Mouse (Mus musculus): ENCODE data around the gene Acsl3. TPM values are rescaled to one million over a fixed set of nuclear protein-coding genes. Genes with fewer than 3 reads are reported as not detected.
A peak's percentile ranks its signal among the peaks of the same experiment; 100 is the strongest.

Acsl3 gene
- polyA plus RNA-seq, 1 experiment from 2014 or later = 70.2 TPM

- H3K9me3 ChIP-seq = no peaks in the 10 kb centered on the region
- H3K27ac ChIP-seq (replicated peaks) = peak overlapping the region; percentile 29; the same call in 1 of the 2 replicates
- no peak overlapping the region for H3K4me2 ChIP-seq
- H3K27me3 ChIP-seq = no peaks in the 10 kb centered on the region
- no peak overlapping the region for H3K9ac ChIP-seq
- peaks cover 34% of the 10 kb centered on the region for H3K4me1 ChIP-seq (replicated peaks)
- no peak for ATAC-seq (ENCODE audit: low read depth)
- 22% methylated on average over 2 of the region's 2 CpGs for WGBS
- no peaks in the 10 kb centered on the region for H3K36me3 ChIP-seq
- H3K4me3 ChIP-seq = no peak overlapping the region
These were observed 1.2 kb upstream of the Acsl3 start for GRCm38 (mm10) chr1:78656472-78656871.

GRCm38 (mm10) chr1:78657021-78657629 is 500 bp upstream of the Acsl3 start:
- H3K27me3 ChIP-seq = no peaks in the 10 kb centered on the region
- H3K9me3 ChIP-seq = no peaks in the 10 kb centered on the region
- peak overlapping the region; percentile 98 for H3K9ac ChIP-seq
- ATAC-seq (ENCODE audit: low read depth) = no peak
- H3K4me2 ChIP-seq = peak overlapping the region; percentile 69
- 28% methylated on average over 22 of the region's 22 CpGs for WGBS
- H3K36me3 ChIP-seq = no peaks in the 10 kb centered on the region
- H3K4me3 ChIP-seq = peak overlapping the region; percentile 91
- peaks cover 36% of the 10 kb centered on the region for H3K4me1 ChIP-seq (replicated peaks)
- peak overlapping the region; percentile 99 for H3K27ac ChIP-seq (replicated peaks)

DNA sequence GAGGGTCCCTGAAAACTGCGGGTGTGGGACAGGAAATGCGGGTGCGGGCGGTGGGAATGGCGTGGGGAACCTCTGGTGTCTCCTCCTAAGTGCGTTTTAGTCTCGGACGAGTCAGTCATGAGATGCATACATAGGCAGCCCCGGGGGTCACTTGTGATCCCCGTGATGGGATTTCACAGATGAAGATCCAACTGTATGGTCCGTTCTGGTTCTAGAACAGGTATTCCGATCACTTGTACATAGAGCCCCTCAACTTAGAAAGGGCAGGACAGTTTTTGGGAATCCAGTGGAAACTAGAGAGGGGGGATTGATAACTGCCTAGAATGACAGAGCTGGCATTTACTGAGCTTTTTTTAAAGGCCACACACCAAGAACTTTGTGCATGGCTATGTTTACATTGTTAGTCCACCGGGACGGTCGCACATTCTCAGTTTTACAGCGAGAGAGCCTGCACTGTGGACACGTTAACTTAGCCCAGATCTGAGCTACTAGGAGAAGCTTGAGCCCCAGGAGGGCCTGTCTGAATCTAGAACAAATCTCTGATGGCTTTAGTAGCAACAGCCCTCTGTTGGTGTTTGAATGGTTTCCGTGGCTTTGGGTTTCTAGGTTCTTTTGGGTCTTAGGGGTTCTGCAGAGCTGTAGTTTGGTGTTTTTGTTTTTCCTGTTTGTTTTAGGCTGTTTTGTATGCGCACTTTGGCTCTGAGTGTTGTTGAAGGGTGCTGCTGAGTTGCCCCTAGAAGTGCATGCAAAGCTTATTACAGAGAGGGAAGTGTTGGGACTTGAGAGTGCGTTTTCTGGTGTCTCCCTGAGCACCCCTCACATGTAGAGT is 1.0 kb downstream of the Acsl3 start:
- Histone ChIP-seq H3K4me2 (peak overlapping the region; percentile 69), H3K36me3 (no peaks in the 10 kb centered on the region), H3K4me1 (replicated peaks) (peaks cover 36% of the 10 kb centered on the region), H3K9me3 (no peaks in the 10 kb centered on the region), H3K27ac (replicated peaks) (peak overlapping the region; percentile 99), H3K27me3 (no peaks in the 10 kb centered on the region), H3K9ac (peak overlapping the region; percentile 98), H3K4me3 (peak overlapping the region; percentile 91)
- under 1% methylated on average over 20 of the region's 20 CpGs for WGBS
- no peak for ATAC-seq (ENCODE audit: low read depth)

GRCm38 (mm10) chr1:78659270-78659823 is 1.7 kb downstream of the Acsl3 start:
- WGBS = 20% methylated on average over 4 of the region's 4 CpGs
- Histone ChIP-seq H3K9me3 (no peaks in the 10 kb centered on the region), H3K4me1 (replicated peaks) (peaks cover 36% of the 10 kb centered on the region), H3K36me3 (peaks cover 3% of the 10 kb centered on the region; the same call in 1 of the 2 replicates), H3K27ac (replicated peaks) (no peak overlapping the region), H3K4me2 (peak overlapping the region; percentile 69), H3K4me3 (peak overlapping the region; percentile 91), H3K9ac (peak overlapping the region; percentile 98), H3K27me3 (no peaks in the 10 kb centered on the region)
- no peak for ATAC-seq (ENCODE audit: low read depth)

DNA sequence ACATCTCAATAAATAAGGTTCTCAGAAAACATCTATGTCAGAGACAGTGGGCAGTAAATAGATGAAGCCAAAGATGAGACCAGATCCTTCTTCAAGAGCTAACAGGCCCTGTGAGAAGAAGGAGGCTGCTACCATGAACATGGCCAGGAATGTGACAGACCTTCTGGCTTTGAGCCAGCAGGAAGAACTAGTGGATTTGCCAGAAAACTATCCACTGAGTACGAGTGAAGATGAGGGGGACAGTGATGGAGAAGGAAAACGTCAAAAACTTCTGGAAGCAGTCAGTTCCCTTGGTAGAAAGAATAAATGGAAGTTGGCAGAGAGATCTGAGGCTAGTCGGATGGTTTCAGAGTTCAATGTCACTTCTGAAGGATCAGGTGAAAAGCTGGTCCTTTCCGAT is 6.7 kb downstream of the Acsl3 start:
- no peak overlapping the region for H3K9ac ChIP-seq
- WGBS = 92% methylated on average over 4 of the region's 4 CpGs
- no peaks in the 10 kb centered on the region for H3K9me3 ChIP-seq
- H3K27me3 ChIP-seq = no peaks in the 10 kb centered on the region
- H3K27ac ChIP-seq (replicated peaks) = no peak overlapping the region
- no peak for ATAC-seq (ENCODE audit: low read depth)
- H3K4me1 ChIP-seq (replicated peaks) = peaks cover 22% of the 10 kb centered on the region
- peaks cover 39% of the 10 kb centered on the region for H3K36me3 ChIP-seq
- no peak overlapping the region for H3K4me3 ChIP-seq
- H3K4me2 ChIP-seq = no peak overlapping the region

- Histone ChIP-seq H3K4me1 (replicated peaks) (peaks cover 6% of the 10 kb centered on the region), H3K27ac (replicated peaks) (no peak overlapping the region), H3K9me3 (no peaks in the 10 kb centered on the region), H3K27me3 (no peaks in the 10 kb centered on the region), H3K36me3 (peaks cover 42% of the 10 kb centered on the region), H3K9ac (no peak overlapping the region), H3K4me3 (no peak overlapping the region), H3K4me2 (no peak overlapping the region)
- 97% methylated on average over 9 of the region's 9 CpGs for WGBS
- ATAC-seq (ENCODE audit: low read depth) = no peak
These were observed 8.4 kb downstream of the Acsl3 start for GRCm38 (mm10) chr1:78665954-78666499.

DNA sequence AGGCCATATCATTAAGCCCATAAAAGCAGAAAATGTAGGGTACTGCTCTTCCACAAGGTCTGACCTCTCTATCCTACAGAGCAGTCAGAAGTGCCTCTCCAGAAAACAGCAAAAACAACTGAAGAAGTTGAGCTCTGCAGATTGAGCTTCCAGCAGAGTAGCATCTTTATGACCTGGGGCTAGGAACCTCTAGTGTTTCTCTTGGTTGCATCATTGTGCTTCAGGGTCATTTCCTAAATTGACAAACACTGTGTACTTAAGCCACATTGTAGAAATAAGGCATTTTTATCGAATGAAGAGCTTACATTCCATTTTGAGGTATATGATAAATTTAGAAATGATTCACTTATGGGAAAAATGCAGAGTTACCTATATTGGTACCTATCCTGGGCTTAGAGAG is 9.0 kb downstream of the Acsl3 start:
- Histone ChIP-seq H3K9me3 (no peaks in the 10 kb centered on the region), H3K9ac (no peak overlapping the region), H3K36me3 (peaks cover 42% of the 10 kb centered on the region), H3K27ac (replicated peaks) (no peak overlapping the region), H3K4me2 (no peak overlapping the region), H3K4me1 (replicated peaks) (peaks cover under 1% of the 10 kb centered on the region), H3K27me3 (no peaks in the 10 kb centered on the region), H3K4me3 (no peak overlapping the region)
- ATAC-seq (ENCODE audit: low read depth) = no peak
- 100% methylated on average over 1 of the region's 1 CpGs for WGBS

GRCm38 (mm10) chr1:78682291-78682690 is 24.7 kb downstream of the Acsl3 start:
- Histone ChIP-seq H3K9ac (no peak overlapping the region), H3K4me1 (replicated peaks) (no peaks in the 10 kb centered on the region), H3K36me3 (peaks cover 9% of the 10 kb centered on the region; the same call in 1 of the 2 replicates), H3K4me2 (no peak overlapping the region), H3K9me3 (no peaks in the 10 kb centered on the region), H3K27me3 (no peaks in the 10 kb centered on the region), H3K4me3 (no peak overlapping the region), H3K27ac (replicated peaks) (no peak overlapping the region)
- ATAC-seq (ENCODE audit: low read depth) = no peak
- 94% methylated on average over 3 of the region's 3 CpGs for WGBS

- 94% methylated on average over 8 of the region's 8 CpGs for WGBS
- no peak overlapping the region for H3K4me2 ChIP-seq
- ATAC-seq (ENCODE audit: low read depth) = no peak
- H3K27me3 ChIP-seq = no peaks in the 10 kb centered on the region
- H3K9ac ChIP-seq = no peak overlapping the region
- H3K4me1 ChIP-seq (replicated peaks) = no peaks in the 10 kb centered on the region
- no peak overlapping the region for H3K4me3 ChIP-seq
- no peak overlapping the region for H3K27ac ChIP-seq (replicated peaks)
- H3K36me3 ChIP-seq = peaks cover 9% of the 10 kb centered on the region; the same call in 1 of the 2 replicates
- H3K9me3 ChIP-seq = no peaks in the 10 kb centered on the region
These were observed 26.5 kb downstream of the Acsl3 start for GRCm38 (mm10) chr1:78684128-78684527.

GRCm38 (mm10) chr1:78686872-78687271 is 29.2 kb downstream of the Acsl3 start:
- H3K4me2 ChIP-seq = no peak overlapping the region
- ATAC-seq (ENCODE audit: low read depth) = no peak
- no peak overlapping the region for H3K27ac ChIP-seq (replicated peaks)
- H3K4me1 ChIP-seq (replicated peaks) = no peaks in the 10 kb centered on the region
- no peaks in the 10 kb centered on the region for H3K27me3 ChIP-seq
- H3K9me3 ChIP-seq = no peaks in the 10 kb centered on the region
- no peak overlapping the region for H3K9ac ChIP-seq
- H3K4me3 ChIP-seq = no peak overlapping the region
- peaks cover 18% of the 10 kb centered on the region for H3K36me3 ChIP-seq

DNA sequence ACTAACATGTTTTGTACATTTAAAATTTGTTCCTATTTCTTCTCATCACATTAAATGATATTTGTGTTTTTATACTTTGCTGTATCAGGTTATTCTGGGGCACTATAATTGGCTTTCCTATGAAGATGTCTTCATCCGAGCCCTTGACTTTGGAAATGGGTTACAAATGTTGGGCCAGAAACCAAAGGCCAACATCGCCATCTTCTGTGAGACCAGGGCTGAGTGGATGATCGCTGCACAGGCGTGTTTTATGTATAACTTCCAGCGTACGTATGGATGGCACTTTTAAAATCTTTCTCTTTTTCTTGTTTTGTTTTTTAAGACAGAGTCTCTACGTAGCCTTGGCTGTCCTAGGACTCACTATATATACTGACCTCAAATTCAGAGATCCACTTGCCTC is 30.5 kb downstream of the Acsl3 start:
- ATAC-seq (ENCODE audit: low read depth) = no peak
- H3K9me3 ChIP-seq = no peaks in the 10 kb centered on the region
- H3K27ac ChIP-seq (replicated peaks) = no peak overlapping the region
- H3K4me2 ChIP-seq = no peak overlapping the region
- H3K4me1 ChIP-seq (replicated peaks) = no peaks in the 10 kb centered on the region
- H3K9ac ChIP-seq = no peak overlapping the region
- H3K27me3 ChIP-seq = no peaks in the 10 kb centered on the region
- whole genome bisulfite sequencing = 91% methylated on average over 7 of the region's 7 CpGs
- H3K4me3 ChIP-seq = no peak overlapping the region
- peaks cover 24% of the 10 kb centered on the region for H3K36me3 ChIP-seq
